Mouse (Mus musculus) kidney, embryonic 16.5 days (tissue): Measurements from ENCODE around the gene Gm20388. TPM values are rescaled to one million over a fixed set of nuclear protein-coding genes. Genes with fewer than 3 reads are reported as not detected.

Source experiments
- ATAC-seq: fragments of 200-750 bp; cut with Nextera tagmentation; 2 replicates; pipeline ENCODE4 v1.8.0; 2017; ENCODE audit warnings: moderate TSS enrichment; ENCODE audit not compliant: low FRiP score, low TSS enrichment
- H3K27ac ChIP-seq: fragments of 300-500 bp; sonication (generic); 2 replicates; pipeline ENCODE4 v1.5.1; 2014; ENCODE audit warnings: low read length
- H3K27me3 ChIP-seq: fragments of 300-500 bp; sonication (generic); 2 replicates; pipeline ENCODE4 v1.6.1; 2014; ENCODE audit warnings: low read length, control low read depth, mixed read lengths; ENCODE audit not compliant: insufficient read depth
- H3K36me3 ChIP-seq: fragments of 300-500 bp; sonication (generic); 2 replicates; pipeline ENCODE4 v1.6.1; 2014; ENCODE audit warnings: low read length, control low read depth, mixed read lengths; ENCODE audit not compliant: insufficient read depth
- H3K4me1 ChIP-seq: fragments of 300-500 bp; sonication (generic); 2 replicates; pipeline ENCODE4 v1.6.1; 2014; ENCODE audit warnings: low read length, control low read depth, mixed read lengths; ENCODE audit not compliant: insufficient read depth
- H3K4me2 ChIP-seq: fragments of 300-500 bp; sonication (generic); replicated peaks from 2 replicates; pipeline ENCODE4 v1.6.1; 2014; ENCODE audit warnings: low read depth, low read length
- H3K4me3 ChIP-seq: fragments of 300-500 bp; sonication (generic); 2 replicates; pipeline ENCODE4 v1.5.1; 2014; ENCODE audit warnings: mild to moderate bottlenecking, low read length
- H3K9ac ChIP-seq: fragments of 300-500 bp; sonication (generic); replicated peaks from 2 replicates; pipeline ENCODE4 v1.6.1; 2014; ENCODE audit warnings: low read length
- H3K9me3 ChIP-seq: fragments of 300-500 bp; sonication (generic); 2 replicates; pipeline ENCODE4 v1.6.1; 2016; ENCODE audit warnings: low read length, control low read depth
- WGBS: fragments of 180-500 bp; shearing (Covaris S2); extraction: QIAGEN DNeasy Blood & Tissue Kit; methylation state at CpG from one replicate; pipeline ENCODE4 v1.1.7; 2014; 5-methylcytosine and 5-hydroxymethylcytosine counted together
- polyA plus RNA-seq: library from polyadenylated mRNA; unstranded; fragments of >200 nt; fragmentation: Nextera tagmentation; extraction: Ambion mirVana; gene quantifications from 2 replicates; pipeline ENCODE4 v1.2.1, GENCODE M21; 2015

The Gm20388 gene
- polyA plus RNA-seq, 1 experiment from 2014 or later = 7.7 TPM

GRCm38 (mm10) chr8:120520707-120521590, 610.3 kb downstream of the Gm20388 start:
- WGBS = 21% methylated on average over 20 of the region's 20 CpGs
- 0 out of 2 replicates have a peak overlapping the region, but pooled peaks have one; percentile 4 for H3K4me2 ChIP-seq
- H3K27ac ChIP-seq = peak overlapping the region; percentile 54; the same call in 1 of the 2 replicates
- H3K9me3 ChIP-seq = no peaks in the 10 kb centered on the region
- no peak overlapping the region for H3K4me3 ChIP-seq
- H3K4me1 ChIP-seq = peaks cover 58% of the 10 kb centered on the region
- no peaks in the 10 kb centered on the region for H3K27me3 ChIP-seq
- peak; percentile 52 for ATAC-seq
- no peaks in the 10 kb centered on the region for H3K36me3 ChIP-seq
- peak overlapping the region; percentile 39; the same call in 1 of the 2 replicates for H3K9ac ChIP-seq

- Histone ChIP-seq H3K27me3 (no peaks in the 10 kb centered on the region), H3K4me2 (no peak overlapping the region), H3K9me3 (no peaks in the 10 kb centered on the region), H3K36me3 (no peaks in the 10 kb centered on the region), H3K4me1 (peaks cover 58% of the 10 kb centered on the region), H3K4me3 (no peak overlapping the region), H3K9ac (no peak overlapping the region), H3K27ac (no peak overlapping the region)
- ATAC-seq = no peak
- 78% methylated on average over 7 of the region's 7 CpGs for whole genome bisulfite sequencing
Observed at GRCm38 (mm10) chr8:120521591-120521965, 610.9 kb downstream of the Gm20388 start.

- Histone ChIP-seq H3K4me3 (no peak overlapping the region), H3K36me3 (no peaks in the 10 kb centered on the region), H3K9ac (no peak overlapping the region), H3K27me3 (no peaks in the 10 kb centered on the region), H3K9me3 (no peaks in the 10 kb centered on the region), H3K27ac (no peak overlapping the region), H3K4me2 (no peak overlapping the region), H3K4me1 (peaks cover 58% of the 10 kb centered on the region)
- ATAC-seq = no peak
- WGBS = 69% methylated on average over 7 of the region's 7 CpGs
Observed at GRCm38 (mm10) chr8:120523641-120524040, 613.0 kb downstream of the Gm20388 start.

- Histone ChIP-seq H3K27ac (no peak overlapping the region), H3K4me3 (no peak overlapping the region), H3K9me3 (no peaks in the 10 kb centered on the region), H3K27me3 (no peaks in the 10 kb centered on the region), H3K4me1 (peaks cover 55% of the 10 kb centered on the region), H3K36me3 (no peaks in the 10 kb centered on the region), H3K4me2 (no peak overlapping the region), H3K9ac (no peak overlapping the region)
- no peak for ATAC-seq
- 81% methylated on average over 1 of the region's 1 CpGs for WGBS
Observed at GRCm38 (mm10) chr8:120525135-120525534, 614.5 kb downstream of the Gm20388 start.

GRCm38 (mm10) chr8:120525832-120526231, 615.2 kb downstream of the Gm20388 start:
- Histone ChIP-seq H3K9ac (no peak overlapping the region), H3K4me1 (peaks cover 48% of the 10 kb centered on the region), H3K9me3 (no peaks in the 10 kb centered on the region), H3K4me3 (no peak overlapping the region), H3K27ac (no peak overlapping the region), H3K27me3 (no peaks in the 10 kb centered on the region), H3K36me3 (no peaks in the 10 kb centered on the region), H3K4me2 (no peak overlapping the region)
- peak; percentile 36 for ATAC-seq
- 14% methylated on average over 6 of the region's 6 CpGs for WGBS

GRCm38 (mm10) chr8:120526577-120526976, 615.9 kb downstream of the Gm20388 start:
- Histone ChIP-seq H3K4me1 (peaks cover 47% of the 10 kb centered on the region), H3K9me3 (no peaks in the 10 kb centered on the region), H3K27me3 (no peaks in the 10 kb centered on the region), H3K36me3 (no peaks in the 10 kb centered on the region), H3K4me2 (no peak overlapping the region), H3K9ac (no peak overlapping the region), H3K27ac (no peak overlapping the region), H3K4me3 (no peak overlapping the region)
- 32% methylated on average over 4 of the region's 4 CpGs for WGBS
- ATAC-seq = no peak

GRCm38 (mm10) chr8:120528332-120528731, 617.7 kb downstream of the Gm20388 start:
- Histone ChIP-seq H3K4me2 (no peak overlapping the region), H3K27ac (no peak overlapping the region), H3K4me3 (no peak overlapping the region), H3K4me1 (peaks cover 65% of the 10 kb centered on the region), H3K36me3 (no peaks in the 10 kb centered on the region), H3K27me3 (no peaks in the 10 kb centered on the region; the same call in 1 of the 2 replicates), H3K9ac (no peak overlapping the region), H3K9me3 (no peaks in the 10 kb centered on the region)
- ATAC-seq = no peak
- WGBS = 35% methylated on average over 3 of the region's 3 CpGs

GRCm38 (mm10) chr8:120529226-120529625, 618.6 kb downstream of the Gm20388 start:
- no peak overlapping the region for H3K9ac ChIP-seq
- H3K9me3 ChIP-seq = no peaks in the 10 kb centered on the region
- 32% methylated on average over 7 of the region's 7 CpGs for WGBS
- no peak overlapping the region for H3K4me3 ChIP-seq
- no peaks in the 10 kb centered on the region for H3K36me3 ChIP-seq
- H3K4me1 ChIP-seq = peaks cover 74% of the 10 kb centered on the region
- no peak overlapping the region for H3K4me2 ChIP-seq
- no peak for ATAC-seq
- no peak overlapping the region for H3K27ac ChIP-seq
- H3K27me3 ChIP-seq = peaks cover 5% of the 10 kb centered on the region; the same call in 1 of the 2 replicates

GRCm38 (mm10) chr8:120530954-120531656, 620.5 kb downstream of the Gm20388 start:
- no peak overlapping the region for H3K4me2 ChIP-seq
- no peak for ATAC-seq
- H3K27me3 ChIP-seq = peaks cover 5% of the 10 kb centered on the region; the same call in 1 of the 2 replicates
- no peaks in the 10 kb centered on the region for H3K36me3 ChIP-seq
- peak overlapping the region; percentile 1; the same call in 1 of the 2 replicates for H3K27ac ChIP-seq
- 61% methylated on average over 16 of the region's 16 CpGs for WGBS
- H3K4me3 ChIP-seq = no peak overlapping the region
- no peaks in the 10 kb centered on the region for H3K9me3 ChIP-seq
- peaks cover 83% of the 10 kb centered on the region for H3K4me1 ChIP-seq
- H3K9ac ChIP-seq = no peak overlapping the region
